Mouse (Mus musculus) bone marrow, adult 2 months (tissue): ENCODE measurements around the gene Tecr. TPM values are rescaled to one million over a fixed set of nuclear protein-coding genes. Genes with fewer than 3 reads are reported as not detected.

Source experiments
- H3K27ac ChIP-seq: fragments of 200-500 bp; 2 replicates; pipeline ENCODE4 v1.5.1; 2012; ENCODE audit warnings: low read depth, mild to moderate bottlenecking, control low read depth, inconsistent platforms, low read length; ENCODE audit not compliant: control insufficient read depth, poor library complexity, insufficient read depth
- H3K4me1 ChIP-seq: fragments of 200-500 bp; 2 replicates; pipeline ENCODE4 v1.6.1; 2011; ENCODE audit warnings: low read length; ENCODE audit not compliant: control insufficient read depth, insufficient read depth
- H3K4me3 ChIP-seq: fragments of 200-500 bp; replicated peaks from 2 replicates; pipeline ENCODE3; 2011; ENCODE audit warnings: mild to moderate bottlenecking, low read depth, low read length, control low read depth; ENCODE audit not compliant: control insufficient read depth
- CTCF ChIP-seq: fragments of 200-500 bp; IDR thresholded peaks from 2 replicates; pipeline ENCODE4 v1.5.1; 2011; ENCODE audit warnings: low read length, control low read depth; ENCODE audit not compliant: control insufficient read depth, insufficient read depth
- POLR2A ChIP-seq: fragments of 200-500 bp; IDR thresholded peaks from 2 replicates; pipeline ENCODE4 v1.6.1; 2011; ENCODE audit warnings: low read depth, mild to moderate bottlenecking, control low read depth, low read length, borderline replicate concordance; ENCODE audit not compliant: control insufficient read depth
- WGBS: fragments of 180-500 bp; shearing (Covaris S2); methylation state at CpG from one replicate; pipeline ENCODE4 v1.1.7; 2018; 5-methylcytosine and 5-hydroxymethylcytosine counted together
- polyA plus RNA-seq: library from polyadenylated mRNA; stranded (reverse); fragments of >200 nt; gene quantifications from 2 replicates; pipeline ENCODE4 v1.2.4, GENCODE M21; 2011; ENCODE audit warnings: low replicate concordance; ENCODE audit not compliant: missing spikeins, insufficient read depth, insufficient read length

Gene Tecr
- polyA plus RNA-seq, 1 experiment = 233 TPM

GRCm38 (mm10) chr8:83583236-83583635 lies 24.5 kb downstream of the Tecr start:
- TF ChIP-seq POLR2A (no peak), CTCF (no peak)
- H3K27ac ChIP-seq = no peak overlapping the region
- no peaks in the 10 kb centered on the region; the same call in 1 of the 2 replicates for H3K4me1 ChIP-seq
- WGBS = 85% methylated on average over 15 of the region's 15 CpGs
- no peak overlapping the region for H3K4me3 ChIP-seq

- Histone ChIP-seq H3K4me1 (no peaks in the 10 kb centered on the region; the same call in 1 of the 2 replicates), H3K27ac (no peak overlapping the region), H3K4me3 (no peak overlapping the region)
- TF ChIP-seq POLR2A (no peak), CTCF (no peak)
- WGBS = 84% methylated on average over 8 of the region's 8 CpGs
Measured at GRCm38 (mm10) chr8:83582226-83582625, 25.5 kb downstream of the Tecr start.

- Histone ChIP-seq H3K4me1 (no peaks in the 10 kb centered on the region; the same call in 1 of the 2 replicates), H3K27ac (no peak overlapping the region), H3K4me3 (no peak overlapping the region)
- TF ChIP-seq POLR2A (no peak), CTCF (no peak)
- 89% methylated on average over 8 of the region's 8 CpGs for WGBS
Measured at GRCm38 (mm10) chr8:83580826-83581225, 26.9 kb downstream of the Tecr start.

GRCm38 (mm10) chr8:83579676-83580075 lies 28.1 kb downstream of the Tecr start:
- TF ChIP-seq POLR2A (no peak), CTCF (no peak)
- H3K4me3 ChIP-seq = no peak overlapping the region
- WGBS = 94% methylated on average over 8 of the region's 8 CpGs
- no peaks in the 10 kb centered on the region; the same call in 1 of the 2 replicates for H3K4me1 ChIP-seq
- H3K27ac ChIP-seq = no peak overlapping the region

GRCm38 (mm10) chr8:83578131-83579055 lies 29.4 kb downstream of the Tecr start:
- no peak overlapping the region for H3K4me3 ChIP-seq
- H3K4me1 ChIP-seq = peaks cover 2% of the 10 kb centered on the region; the same call in 1 of the 2 replicates
- H3K27ac ChIP-seq = peak overlapping the region; percentile 27; the same call in 1 of the 2 replicates
- WGBS = 87% methylated on average over 17 of the region's 17 CpGs
- TF ChIP-seq POLR2A = no peak
- no peak for TF ChIP-seq CTCF

- H3K4me3 ChIP-seq = no peak overlapping the region
- TF ChIP-seq CTCF (no peak), POLR2A (no peak)
- H3K27ac ChIP-seq = peak overlapping the region; percentile 82
- peaks cover 3% of the 10 kb centered on the region; the same call in 1 of the 2 replicates for H3K4me1 ChIP-seq
- 63% methylated on average over 9 of the region's 9 CpGs for WGBS
Measured at GRCm38 (mm10) chr8:83577384-83577791, 30.4 kb downstream of the Tecr start.

GRCm38 (mm10) chr8:83576921-83577320 lies 30.9 kb downstream of the Tecr start:
- TF ChIP-seq CTCF = no peak
- no peak for TF ChIP-seq POLR2A
- H3K27ac ChIP-seq = peak overlapping the region; percentile 80
- WGBS = 92% methylated on average over 4 of the region's 4 CpGs

GRCm38 (mm10) chr8:83576516-83576895 lies 31.3 kb downstream of the Tecr start:
- no peak overlapping the region for H3K27ac ChIP-seq
- TF ChIP-seq CTCF (no peak), POLR2A (no peak)
- H3K4me1 ChIP-seq = peaks cover 3% of the 10 kb centered on the region; the same call in 1 of the 2 replicates
- H3K4me3 ChIP-seq = no peak overlapping the region
- WGBS = 75% methylated on average over 3 of the region's 4 CpGs

More at GRCm38 (mm10) chr8:83576921-83577320, 30.9 kb downstream of the Tecr start:
- Histone ChIP-seq H3K4me3 (no peak overlapping the region), H3K4me1 (peaks cover 3% of the 10 kb centered on the region; the same call in 1 of the 2 replicates)
